Mouse (Mus musculus): ENCODE measurements around the gene Adap1. TPM values are rescaled to one million over a fixed set of nuclear protein-coding genes. Genes with fewer than 3 reads are reported as not detected.

Gene Adap1
- polyA plus RNA-seq (2012; rRNA removed), result 15.3 and 20.9 TPM in 2 replicates

GRCm38 (mm10) chr5:139325395-139325966 is at the start of gene Adap1:
TSS of gene Adap1 (minus strand) at chr5:139325622.

GRCm38 (mm10) chr5:139352317-139352716 is 26.9 kb upstream of the Adap1 start, which contains the start of gene Cyp2w1:
TSS of gene Cyp2w1 (plus strand) at chr5:139352617.

GRCm38 (mm10) chr5:139351134-139351533 is 25.7 kb upstream of the Adap1 start, which contains the start of gene Cox19:
TSS of gene Cox19 (minus strand) at chr5:139351418.

GRCm38 (mm10) chr5:139252081-139252909 is 73.1 kb downstream of the Adap1 start, which contains the start of gene Get4:
TSS of gene Get4 (plus strand) at chr5:139252324.

Other genes starting within 250 kb of the Adap1 start
- 3.5 and 4.0 TPM in 2 replicates for gene Prkar1b, start 175.6 kb downstream of the Adap1 start, polyA plus RNA-seq (2012; rRNA removed)
- 9.1 and 9.9 TPM in 2 replicates for gene Dnaaf5, start 175.4 kb downstream of the Adap1 start, polyA plus RNA-seq (2012; rRNA removed)
- gene Sun1, start 125.0 kb downstream of the Adap1 start, polyA plus RNA-seq (2012; rRNA removed), result 9.5 and 14.7 TPM in 2 replicates
- gene Get4, start 73.3 kb downstream of the Adap1 start, polyA plus RNA-seq (2012; rRNA removed), result 62.7 and 125 TPM in 2 replicates
- gene Cox19, start 25.8 kb upstream of the Adap1 start, polyA plus RNA-seq (2012; rRNA removed), result 69.5 and 86.5 TPM in 2 replicates
- gene Cyp2w1, start 27.0 kb upstream of the Adap1 start, polyA plus RNA-seq (2012; rRNA removed), result 0.12 and 0.61 TPM in 2 replicates
- gene Gpr146, start 52.1 kb upstream of the Adap1 start, polyA plus RNA-seq (2012; rRNA removed), result 5.1 and 6.3 TPM in 2 replicates
- gene C130050O18Rik, start 79.7 kb upstream of the Adap1 start, polyA plus RNA-seq (2012; rRNA removed), result 1.4 and 1.9 TPM in 2 replicates
- 16.3 and 24.9 TPM in 2 replicates for gene Gper1, start 97.5 kb upstream of the Adap1 start, polyA plus RNA-seq (2012; rRNA removed)
- 6.3 and 7.6 TPM in 2 replicates for gene 3110082I17Rik, start 134.9 kb upstream of the Adap1 start, polyA plus RNA-seq (2012; rRNA removed)
- 6.8 and 8.1 TPM in 2 replicates for gene Zfand2a, start 158.9 kb upstream of the Adap1 start, polyA plus RNA-seq (2012; rRNA removed)
- gene Uncx, start 217.9 kb upstream of the Adap1 start, polyA plus RNA-seq (2012; rRNA removed), result not detected in 2 replicates

All from stomach, adult 2 months (tissue).